Comparison of ENCODE assay signal across 18 mouse cellular contexts in genomic region chr6:77354826-77355225, GRCm38 (mm10).
A peak's percentile ranks its signal among the peaks of the same experiment; 100 is the strongest.
DNase-seq lines count a peak whose midpoint lies in the region; ATAC-seq and TF ChIP-seq lines count a peak whose summit lies in the region.
"Had no signal": no experiment of that assay in that cellular context is flagged by ENCODE, and none has a peak within 500 bp of the region (broad histone marks: within the 10 kb centered on the region; RNA-seq: fewer than 3 reads in every experiment).

No protein-coding gene starts in this region.

- H3K4me1 ChIP-seq in kidney, embryonic 14.5 days (ENCODE audit: control insufficient read depth, insufficient read depth, low read length) = no peaks in the 10 kb centered on the region
- no peaks in the 10 kb centered on the region for H3K4me1 ChIP-seq in hindbrain, embryonic 11.5 days (replicated peaks; ENCODE audit: control insufficient read depth, insufficient read depth, low read length)
- H3K4me1 ChIP-seq: embryonic facial prominence, embryonic 10.5 days; embryonic facial prominence, embryonic 12.5 days had no signal

- no peak for ATAC-seq in kidney, embryonic 14.5 days (ENCODE audit: low FRiP score, low TSS enrichment)
- no peak for ATAC-seq in hindbrain, embryonic 11.5 days (ENCODE audit: low FRiP score)
- ATAC-seq: forebrain, embryonic 13.5 days; forebrain, embryonic 16.5 days had no signal

- H3K9me3 ChIP-seq in kidney, embryonic 14.5 days (ENCODE audit: control insufficient read depth, low read length) = no peaks in the 10 kb centered on the region
- H3K9me3 ChIP-seq in hindbrain, embryonic 11.5 days (ENCODE audit: control insufficient read depth, low read length) = no peaks in the 10 kb centered on the region
- H3K9me3 ChIP-seq: embryonic facial prominence, embryonic 10.5 days; embryonic facial prominence, embryonic 12.5 days; forebrain, embryonic 13.5 days had no signal

- H3K27ac ChIP-seq in kidney, embryonic 14.5 days (ENCODE audit: low read depth, low read length) = no peak overlapping the region
- no peak overlapping the region for H3K27ac ChIP-seq in hindbrain, embryonic 11.5 days (ENCODE audit: low read depth, low read length)
- H3K27ac ChIP-seq: embryonic facial prominence, embryonic 10.5 days; embryonic facial prominence, embryonic 12.5 days; forebrain, embryonic 13.5 days had no signal

- peak; percentile 71 for DNase-seq in kidney, adult 9 months
- DNase-seq in kidney, postnatal 10 days = no peak
- peak; percentile 2 to 51 for DNase-seq in kidney, postnatal 36 days
- peak; percentile 2 for DNase-seq in brain, embryonic 14.5 days (ENCODE audit: low read depth)
- peak; percentile 1 for DNase-seq in mesoderm, embryonic 11.5 days (ENCODE audit: low read depth, low spot score)
- DNase-seq in hindbrain, embryonic 11.5 days (ENCODE audit: low spot score) = no peak
- DNase-seq: adrenal gland, adult 2 months; adrenal gland, postnatal 10 days; adrenal gland, postnatal 25 days; cerebellum, adult 11-12 months; cerebellum, adult 2 months; cerebellum, adult 9-10 months; cerebellum, postnatal 25 days had no signal

- WGBS in kidney, embryonic 14.5 days = 15% methylated on average over 1 of the region's 1 CpGs
- WGBS in hindbrain, embryonic 11.5 days = 58% methylated on average over 1 of the region's 1 CpGs

- no peak for TF ChIP-seq CTCF in brain, embryonic 14.5 days (IDR thresholded peaks at IDR 0.05; ENCODE audit: borderline replicate concordance, extremely low read depth, insufficient read depth, insufficient read length)

- no peak overlapping the region for H3K4me2 ChIP-seq in kidney, embryonic 14.5 days (replicated peaks; ENCODE audit: low read depth, low read length)
- H3K4me2 ChIP-seq in hindbrain, embryonic 11.5 days (replicated peaks; ENCODE audit: low read depth, low read length) = no peak overlapping the region
- H3K4me2 ChIP-seq: embryonic facial prominence, embryonic 12.5 days; forebrain, embryonic 13.5 days had no signal

- TF ChIP-seq POLR2A in brain, embryonic 14.5 days (IDR thresholded peaks at IDR 0.05; ENCODE audit: borderline replicate concordance, extremely low read depth, insufficient read depth, insufficient read length, poor library complexity, severe bottlenecking) = no peak

- H3K9ac ChIP-seq in kidney, embryonic 14.5 days (ENCODE audit: low read depth, low read length) = no peak overlapping the region
- H3K9ac ChIP-seq in hindbrain, embryonic 11.5 days (ENCODE audit: low read depth, low read length) = no peak overlapping the region
- H3K9ac ChIP-seq: embryonic facial prominence, embryonic 12.5 days; forebrain, embryonic 13.5 days had no signal

- no peak overlapping the region for H3K4me3 ChIP-seq in kidney, embryonic 14.5 days (ENCODE audit: low read length)
- H3K4me3 ChIP-seq in hindbrain, embryonic 11.5 days (ENCODE audit: low read depth, low read length) = no peak overlapping the region
- H3K4me3 ChIP-seq: embryonic facial prominence, embryonic 10.5 days; embryonic facial prominence, embryonic 12.5 days; forebrain, embryonic 13.5 days had no signal

- no peaks in the 10 kb centered on the region for H3K27me3 ChIP-seq in kidney, embryonic 14.5 days (ENCODE audit: control insufficient read depth, insufficient read depth, low read length)
- H3K27me3 ChIP-seq in hindbrain, embryonic 11.5 days (ENCODE audit: control insufficient read depth, insufficient read depth, low read length) = no peaks in the 10 kb centered on the region
- H3K27me3 ChIP-seq: embryonic facial prominence, embryonic 12.5 days; forebrain, embryonic 13.5 days had no signal

- no peaks in the 10 kb centered on the region for H3K36me3 ChIP-seq in kidney, embryonic 14.5 days (ENCODE audit: control insufficient read depth, insufficient read depth, low read length)
- H3K36me3 ChIP-seq in hindbrain, embryonic 11.5 days (ENCODE audit: control insufficient read depth, insufficient read depth, low read length) = no peaks in the 10 kb centered on the region
- H3K36me3 ChIP-seq: embryonic facial prominence, embryonic 10.5 days; embryonic facial prominence, embryonic 12.5 days had no signal

Comparison
In these comparisons a context has a peak if more than half of its experiments do, and no peak if none do; other contexts are left out.
1. DNase-seq: peak in kidney, adult 9 months (single experiment), kidney, postnatal 36 days (2 of 2), brain, embryonic 14.5 days (single experiment) and mesoderm, embryonic 11.5 days (single experiment); none in kidney, postnatal 10 days (single experiment) and hindbrain, embryonic 11.5 days (single experiment).